Mouse (Mus musculus): Measurements from ENCODE around the gene Ptprn2. TPM values are rescaled to one million over a fixed set of nuclear protein-coding genes. Genes with fewer than 3 reads are reported as not detected.

Gene Ptprn2
- polyA plus RNA-seq (2012; rRNA removed), result 50.3 and 63.0 TPM in 2 replicates

GRCm38 (mm10) chr12:116485591-116486403, at the start of gene Ptprn2:
Ptprn2 (plus strand) TSS chr12:116485720.
- peak; percentile 92 for DNase-seq (ENCODE audit: low read depth)
- TF ChIP-seq CTCF (IDR thresholded peaks at IDR 0.05; ENCODE audit: borderline replicate concordance, extremely low read depth, insufficient read depth, insufficient read length), result no peak
- peak; percentile 79 for TF ChIP-seq POLR2A (IDR thresholded peaks at IDR 0.05; ENCODE audit: borderline replicate concordance, extremely low read depth, insufficient read depth, insufficient read length, poor library complexity, severe bottlenecking)

DNA sequence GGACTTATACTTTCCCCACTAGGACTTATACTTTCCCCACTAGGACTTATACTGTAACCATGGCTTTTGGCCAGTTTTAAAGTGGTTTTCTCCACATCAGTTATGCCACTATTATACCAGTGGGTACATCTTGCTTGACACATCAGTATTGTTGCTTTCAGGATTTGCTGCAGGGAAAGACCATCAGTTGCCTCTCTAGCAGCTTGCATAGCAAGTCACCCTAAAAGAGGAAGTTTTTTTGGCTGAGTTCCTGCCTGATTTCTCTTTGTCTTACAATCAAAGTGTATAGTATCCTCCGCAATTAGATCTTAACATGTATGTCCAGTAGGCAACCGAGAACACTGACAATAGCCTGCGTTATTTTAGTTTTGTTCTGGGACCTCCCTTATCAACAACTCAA, 49.4 kb upstream of the Ptprn2 start:
- DNase-seq (ENCODE audit: low read depth), result no peak
- no peak for TF ChIP-seq POLR2A (IDR thresholded peaks at IDR 0.05; ENCODE audit: borderline replicate concordance, extremely low read depth, insufficient read depth, insufficient read length, poor library complexity, severe bottlenecking)
- TF ChIP-seq CTCF (IDR thresholded peaks at IDR 0.05; ENCODE audit: borderline replicate concordance, extremely low read depth, insufficient read depth, insufficient read length), result no peak

GRCm38 (mm10) chr12:116438591-116438990, 46.9 kb upstream of the Ptprn2 start:
- TF ChIP-seq POLR2A (IDR thresholded peaks at IDR 0.05; ENCODE audit: borderline replicate concordance, extremely low read depth, insufficient read depth, insufficient read length, poor library complexity, severe bottlenecking), result no peak
- no peak for TF ChIP-seq CTCF (IDR thresholded peaks at IDR 0.05; ENCODE audit: borderline replicate concordance, extremely low read depth, insufficient read depth, insufficient read length)
- DNase-seq (ENCODE audit: low read depth), result no peak

DNA sequence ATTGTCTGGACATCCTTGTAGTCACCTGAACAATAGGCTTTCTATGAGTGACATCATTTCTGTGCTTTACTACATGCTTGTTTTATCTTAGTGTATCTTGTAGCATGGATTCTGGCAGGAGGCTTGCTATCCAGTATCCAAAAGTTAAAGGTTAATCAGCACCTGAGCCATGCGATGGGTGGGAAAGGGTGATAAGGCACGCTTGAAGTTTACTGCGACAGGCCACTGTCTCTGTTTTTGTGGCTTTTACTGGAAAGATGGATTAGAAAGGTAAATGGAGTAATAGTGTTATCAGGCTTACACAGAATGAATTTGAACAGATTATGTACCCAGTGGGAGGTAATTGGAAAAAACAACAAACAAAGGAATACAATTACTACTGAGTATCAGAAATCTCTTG, 43.3 kb upstream of the Ptprn2 start:
- no peak for DNase-seq (ENCODE audit: low read depth)
- no peak for TF ChIP-seq POLR2A (IDR thresholded peaks at IDR 0.05; ENCODE audit: borderline replicate concordance, extremely low read depth, insufficient read depth, insufficient read length, poor library complexity, severe bottlenecking)
- TF ChIP-seq CTCF (IDR thresholded peaks at IDR 0.05; ENCODE audit: borderline replicate concordance, extremely low read depth, insufficient read depth, insufficient read length), result no peak

DNA sequence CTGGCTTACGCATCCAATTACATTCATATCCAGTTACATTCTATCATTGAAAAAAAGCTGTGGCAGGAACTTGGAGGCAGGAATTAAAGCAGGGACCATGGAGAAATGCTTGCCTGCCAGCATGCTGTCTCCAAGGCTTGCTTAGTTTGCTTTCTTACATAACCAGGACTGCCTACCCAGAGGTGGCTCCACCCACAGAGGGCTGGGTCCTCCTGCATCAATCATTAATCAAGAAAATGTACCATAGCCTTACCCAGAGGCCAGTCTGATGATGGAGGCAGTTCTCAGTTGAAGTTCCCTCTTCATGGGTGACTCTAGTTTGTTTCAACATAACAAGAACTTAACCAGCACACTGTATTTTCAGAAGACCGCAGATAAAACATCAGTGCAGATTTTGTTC, 36.0 kb upstream of the Ptprn2 start:
- no peak for DNase-seq (ENCODE audit: low read depth)
- TF ChIP-seq POLR2A (IDR thresholded peaks at IDR 0.05; ENCODE audit: borderline replicate concordance, extremely low read depth, insufficient read depth, insufficient read length, poor library complexity, severe bottlenecking), result no peak
- no peak for TF ChIP-seq CTCF (IDR thresholded peaks at IDR 0.05; ENCODE audit: borderline replicate concordance, extremely low read depth, insufficient read depth, insufficient read length)

GRCm38 (mm10) chr12:116460379-116461065, 25.0 kb upstream of the Ptprn2 start:
- DNase-seq (ENCODE audit: low read depth), result no peak
- TF ChIP-seq CTCF (IDR thresholded peaks at IDR 0.05; ENCODE audit: borderline replicate concordance, extremely low read depth, insufficient read depth, insufficient read length) (no peak), POLR2A (IDR thresholded peaks at IDR 0.05; ENCODE audit: borderline replicate concordance, extremely low read depth, insufficient read depth, insufficient read length, poor library complexity, severe bottlenecking) (no peak)

GRCm38 (mm10) chr12:116467030-116467429, 18.5 kb upstream of the Ptprn2 start:
- TF ChIP-seq POLR2A (IDR thresholded peaks at IDR 0.05; ENCODE audit: borderline replicate concordance, extremely low read depth, insufficient read depth, insufficient read length, poor library complexity, severe bottlenecking), result no peak
- TF ChIP-seq CTCF (IDR thresholded peaks at IDR 0.05; ENCODE audit: borderline replicate concordance, extremely low read depth, insufficient read depth, insufficient read length), result no peak
- no peak for DNase-seq (ENCODE audit: low read depth)

GRCm38 (mm10) chr12:116468348-116468747, 17.2 kb upstream of the Ptprn2 start:
- TF ChIP-seq CTCF (IDR thresholded peaks at IDR 0.05; ENCODE audit: borderline replicate concordance, extremely low read depth, insufficient read depth, insufficient read length), result no peak
- no peak for TF ChIP-seq POLR2A (IDR thresholded peaks at IDR 0.05; ENCODE audit: borderline replicate concordance, extremely low read depth, insufficient read depth, insufficient read length, poor library complexity, severe bottlenecking)
- no peak for DNase-seq (ENCODE audit: low read depth)

DNA sequence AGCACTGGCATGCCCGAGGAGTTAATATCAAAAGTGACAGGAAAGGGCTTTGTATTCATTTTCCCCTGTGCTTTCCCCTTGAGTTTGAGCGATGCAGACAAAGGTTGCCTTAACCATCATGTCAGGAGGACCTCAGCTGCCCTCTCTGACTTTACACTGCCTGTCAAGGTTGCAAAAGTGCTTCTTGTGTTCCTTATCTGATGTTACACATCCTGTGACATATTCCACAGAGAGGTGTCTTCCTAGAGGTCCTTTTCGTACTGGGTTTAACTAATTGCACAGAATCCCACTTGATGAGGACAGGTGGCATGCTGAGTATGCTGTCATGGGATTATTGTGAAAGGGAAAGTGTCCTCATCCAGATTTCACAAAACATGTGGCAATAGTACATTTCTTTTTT, 16.4 kb upstream of the Ptprn2 start:
- no peak for DNase-seq (ENCODE audit: low read depth)

DNA sequence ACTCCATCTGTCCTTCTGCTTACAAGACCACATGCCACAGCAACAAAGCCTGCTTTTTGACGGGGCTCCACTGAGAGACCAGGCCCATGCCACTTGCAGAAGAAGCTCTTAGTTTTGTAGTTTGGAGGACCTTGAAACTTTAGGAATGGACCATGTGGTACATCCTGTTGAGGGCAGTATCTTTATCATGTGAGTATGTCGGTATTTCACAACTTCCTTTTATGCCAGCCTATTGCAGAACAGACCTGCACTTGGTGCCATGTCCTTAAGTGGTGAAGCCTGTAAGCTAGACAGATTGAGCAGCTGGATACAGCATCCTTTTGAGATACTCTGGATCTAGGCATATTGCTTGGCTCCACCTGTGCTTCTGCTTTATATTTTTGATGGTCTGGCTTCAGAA, 12.3 kb upstream of the Ptprn2 start:
- no peak for TF ChIP-seq POLR2A (IDR thresholded peaks at IDR 0.05; ENCODE audit: borderline replicate concordance, extremely low read depth, insufficient read depth, insufficient read length, poor library complexity, severe bottlenecking)
- no peak for TF ChIP-seq CTCF (IDR thresholded peaks at IDR 0.05; ENCODE audit: borderline replicate concordance, extremely low read depth, insufficient read depth, insufficient read length)
- DNase-seq (ENCODE audit: low read depth), result no peak

More for the DNA sequence above, 16.4 kb upstream of the Ptprn2 start:
- TF ChIP-seq CTCF (IDR thresholded peaks at IDR 0.05; ENCODE audit: borderline replicate concordance, extremely low read depth, insufficient read depth, insufficient read length) (no peak), POLR2A (IDR thresholded peaks at IDR 0.05; ENCODE audit: borderline replicate concordance, extremely low read depth, insufficient read depth, insufficient read length, poor library complexity, severe bottlenecking) (no peak)

- no peak for TF ChIP-seq CTCF (IDR thresholded peaks at IDR 0.05; ENCODE audit: borderline replicate concordance, extremely low read depth, insufficient read depth, insufficient read length)
- TF ChIP-seq POLR2A (IDR thresholded peaks at IDR 0.05; ENCODE audit: borderline replicate concordance, extremely low read depth, insufficient read depth, insufficient read length, poor library complexity, severe bottlenecking), result no peak
- no peak for DNase-seq (ENCODE audit: low read depth)
Observed at GRCm38 (mm10) chr12:116473761-116474160, 11.8 kb upstream of the Ptprn2 start.
